Mouse (Mus musculus): ENCODE measurements around the gene Lrmp. TPM values are rescaled to one million over a fixed set of nuclear protein-coding genes. Genes with fewer than 3 reads are reported as not detected.

Lrmp gene
- not detected for polyA plus RNA-seq (2012; fragmentation: generic; extraction: Trizol)
- long read RNA-seq, experiment 1, result 0 reads
- long read RNA-seq, experiment 2, result 0 reads

- no peak within 1 kb of the TSS for H3ac ChIP-seq (ENCODE audit: control insufficient read depth, insufficient read length, low read depth)
- H3K79me2 ChIP-seq (ENCODE audit: control insufficient read depth, insufficient read depth), result no peaks in the 10 kb centered on the region
- no peaks in the 10 kb centered on the region for H3K27me3 ChIP-seq (ENCODE audit: control insufficient read depth, insufficient read depth, insufficient read length)
- H3K36me3 ChIP-seq (ENCODE audit: control insufficient read depth, insufficient read depth), result no peaks in the 10 kb centered on the region
- H3K79me3 ChIP-seq (ENCODE audit: low read depth), result no peaks in the 10 kb centered on the region
- TF ChIP-seq CTCF (IDR thresholded peaks at IDR 0.05; ENCODE audit: control insufficient read depth, insufficient read depth, insufficient read length), result no peak
- TF ChIP-seq CEBPB (IDR thresholded peaks at IDR 0.05; ENCODE audit: low read depth), result no peak
- no peak for TF ChIP-seq MYOG (IDR thresholded peaks at IDR 0.05; ENCODE audit: control insufficient read depth, extremely low read depth, insufficient read length)
- TF ChIP-seq MAX (IDR thresholded peaks at IDR 0.05), result no peak
- TF ChIP-seq FOSL1 (IDR thresholded peaks at IDR 0.05; ENCODE audit: insufficient read depth, low read length, poor library complexity, severe bottlenecking), result no peak
- TF ChIP-seq MYOD1 (IDR thresholded peaks at IDR 0.05; ENCODE audit: control insufficient read depth, insufficient read length, low read depth), result no peak
- no peak for TF ChIP-seq USF1 (IDR thresholded peaks at IDR 0.05; ENCODE audit: low read depth)
- H3K4me3 ChIP-seq (ENCODE audit: insufficient read depth, poor library complexity, severe bottlenecking), result no peak within 1 kb of the TSS
Measured at GRCm38 (mm10) chr6:145115476-145116097, at the start of gene Lrmp. Gene Lrmp (plus strand): TSS chr6:145115653.

DNA sequence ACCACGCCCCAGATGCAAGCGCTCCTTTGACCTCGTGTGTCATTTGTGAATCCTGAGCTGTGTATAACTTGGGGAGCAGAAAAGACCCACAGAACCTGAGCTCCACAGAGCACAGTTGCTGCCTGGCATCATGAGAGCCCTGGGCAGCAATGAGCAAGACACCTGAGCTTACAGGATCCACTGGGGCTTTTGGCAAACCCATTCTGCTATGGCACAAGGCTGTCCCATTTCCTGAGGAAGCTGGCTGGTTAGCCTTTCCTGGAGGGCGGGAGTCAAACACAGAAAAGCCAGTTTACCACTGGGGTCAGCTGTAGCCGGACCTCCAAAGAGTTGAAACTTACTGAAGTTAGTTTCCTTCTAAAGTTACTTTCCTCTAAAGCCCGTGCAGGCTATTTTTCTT, 49.0 kb upstream of the Lrmp start:
- Histone ChIP-seq H3K27me3 (ENCODE audit: control insufficient read depth, insufficient read depth, insufficient read length) (no peaks in the 10 kb centered on the region), H3ac (ENCODE audit: control insufficient read depth, insufficient read length, low read depth) (no peak overlapping the region), H3K79me2 (ENCODE audit: control insufficient read depth, insufficient read depth) (peaks cover 100% of the 10 kb centered on the region), H3K4me3 (ENCODE audit: insufficient read depth, poor library complexity, severe bottlenecking) (no peak overlapping the region), H3K36me3 (ENCODE audit: control insufficient read depth, insufficient read depth) (peaks cover 38% of the 10 kb centered on the region), H3K79me3 (ENCODE audit: low read depth) (peaks cover 96% of the 10 kb centered on the region)
- TF ChIP-seq MYOD1 (IDR thresholded peaks at IDR 0.05; ENCODE audit: control insufficient read depth, insufficient read length, low read depth), result no peak
- TF ChIP-seq MAX (IDR thresholded peaks at IDR 0.05), result no peak
- no peak for TF ChIP-seq MYOG (IDR thresholded peaks at IDR 0.05; ENCODE audit: control insufficient read depth, extremely low read depth, insufficient read length)
- no peak for TF ChIP-seq CEBPB (IDR thresholded peaks at IDR 0.05; ENCODE audit: low read depth)
- no peak for TF ChIP-seq CTCF (IDR thresholded peaks at IDR 0.05; ENCODE audit: control insufficient read depth, insufficient read depth, insufficient read length)
- no peak for TF ChIP-seq FOSL1 (IDR thresholded peaks at IDR 0.05; ENCODE audit: insufficient read depth, low read length, poor library complexity, severe bottlenecking)
- no peak for TF ChIP-seq USF1 (IDR thresholded peaks at IDR 0.05; ENCODE audit: low read depth)

- no peak overlapping the region for H3K4me3 ChIP-seq (ENCODE audit: insufficient read depth, poor library complexity, severe bottlenecking)
Measured at GRCm38 (mm10) chr6:145067679-145068078, 47.8 kb upstream of the Lrmp start.

GRCm38 (mm10) chr6:145069397-145069796, 46.1 kb upstream of the Lrmp start:
- peaks cover 100% of the 10 kb centered on the region for H3K79me2 ChIP-seq (ENCODE audit: control insufficient read depth, insufficient read depth)
- H3K27me3 ChIP-seq (ENCODE audit: control insufficient read depth, insufficient read depth, insufficient read length), result no peaks in the 10 kb centered on the region
- H3ac ChIP-seq (ENCODE audit: control insufficient read depth, insufficient read length, low read depth), result no peak overlapping the region

More at GRCm38 (mm10) chr6:145067679-145068078, 47.8 kb upstream of the Lrmp start:
- Histone ChIP-seq H3K36me3 (ENCODE audit: control insufficient read depth, insufficient read depth) (peaks cover 28% of the 10 kb centered on the region), H3K79me2 (ENCODE audit: control insufficient read depth, insufficient read depth) (peaks cover 100% of the 10 kb centered on the region), H3ac (ENCODE audit: control insufficient read depth, insufficient read length, low read depth) (no peak overlapping the region), H3K27me3 (ENCODE audit: control insufficient read depth, insufficient read depth, insufficient read length) (no peaks in the 10 kb centered on the region), H3K79me3 (ENCODE audit: low read depth) (peaks cover 96% of the 10 kb centered on the region)
- TF ChIP-seq FOSL1 (IDR thresholded peaks at IDR 0.05; ENCODE audit: insufficient read depth, low read length, poor library complexity, severe bottlenecking) (no peak), MYOD1 (IDR thresholded peaks at IDR 0.05; ENCODE audit: control insufficient read depth, insufficient read length, low read depth) (no peak), MAX (IDR thresholded peaks at IDR 0.05) (no peak), CTCF (IDR thresholded peaks at IDR 0.05; ENCODE audit: control insufficient read depth, insufficient read depth, insufficient read length) (no peak), CEBPB (IDR thresholded peaks at IDR 0.05; ENCODE audit: low read depth) (no peak), USF1 (IDR thresholded peaks at IDR 0.05; ENCODE audit: low read depth) (no peak), MYOG (IDR thresholded peaks at IDR 0.05; ENCODE audit: control insufficient read depth, extremely low read depth, insufficient read length) (no peak)

DNA sequence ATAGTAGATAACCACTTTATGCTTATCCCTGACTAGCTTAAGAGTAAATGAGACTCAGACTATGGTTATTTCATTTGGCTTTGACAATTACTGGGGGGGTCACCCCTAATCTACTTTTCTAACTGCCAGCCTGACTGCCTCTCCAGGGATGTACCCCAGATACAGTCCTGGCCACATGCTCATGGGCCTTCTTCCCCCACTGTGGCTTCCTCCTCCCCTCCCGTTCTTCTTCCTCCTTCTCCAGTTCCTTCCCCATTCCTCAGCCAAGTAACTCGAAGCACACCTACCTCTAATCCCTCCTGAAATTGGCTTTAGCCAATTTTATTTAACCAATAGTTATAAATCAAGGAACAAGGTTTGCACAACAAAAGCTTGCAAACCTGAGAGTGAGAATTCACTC, 45.5 kb upstream of the Lrmp start:
- peaks cover 100% of the 10 kb centered on the region for H3K79me2 ChIP-seq (ENCODE audit: control insufficient read depth, insufficient read depth)
- peaks cover 99% of the 10 kb centered on the region for H3K79me3 ChIP-seq (ENCODE audit: low read depth)
- TF ChIP-seq CTCF (IDR thresholded peaks at IDR 0.05; ENCODE audit: control insufficient read depth, insufficient read depth, insufficient read length), result no peak
- TF ChIP-seq CEBPB (IDR thresholded peaks at IDR 0.05; ENCODE audit: low read depth), result no peak
- TF ChIP-seq MYOG (IDR thresholded peaks at IDR 0.05; ENCODE audit: control insufficient read depth, extremely low read depth, insufficient read length), result no peak
- TF ChIP-seq FOSL1 (IDR thresholded peaks at IDR 0.05; ENCODE audit: insufficient read depth, low read length, poor library complexity, severe bottlenecking), result no peak
- no peak for TF ChIP-seq USF1 (IDR thresholded peaks at IDR 0.05; ENCODE audit: low read depth)
- no peak for TF ChIP-seq MAX (IDR thresholded peaks at IDR 0.05)

More at GRCm38 (mm10) chr6:145069397-145069796, 46.1 kb upstream of the Lrmp start:
- H3K36me3 ChIP-seq (ENCODE audit: control insufficient read depth, insufficient read depth), result peaks cover 21% of the 10 kb centered on the region
- H3K79me3 ChIP-seq (ENCODE audit: low read depth), result peaks cover 99% of the 10 kb centered on the region
- H3K4me3 ChIP-seq (ENCODE audit: insufficient read depth, poor library complexity, severe bottlenecking), result no peak overlapping the region
- TF ChIP-seq CEBPB (IDR thresholded peaks at IDR 0.05; ENCODE audit: low read depth) (no peak), USF1 (IDR thresholded peaks at IDR 0.05; ENCODE audit: low read depth) (no peak), MYOG (IDR thresholded peaks at IDR 0.05; ENCODE audit: control insufficient read depth, extremely low read depth, insufficient read length) (no peak), CTCF (IDR thresholded peaks at IDR 0.05; ENCODE audit: control insufficient read depth, insufficient read depth, insufficient read length) (no peak), MYOD1 (IDR thresholded peaks at IDR 0.05; ENCODE audit: control insufficient read depth, insufficient read length, low read depth) (no peak), FOSL1 (IDR thresholded peaks at IDR 0.05; ENCODE audit: insufficient read depth, low read length, poor library complexity, severe bottlenecking) (no peak), MAX (IDR thresholded peaks at IDR 0.05) (no peak)

More for the DNA sequence above, 45.5 kb upstream of the Lrmp start:
- Histone ChIP-seq H3K36me3 (ENCODE audit: control insufficient read depth, insufficient read depth) (peaks cover 16% of the 10 kb centered on the region), H3ac (ENCODE audit: control insufficient read depth, insufficient read length, low read depth) (no peak overlapping the region), H3K4me3 (ENCODE audit: insufficient read depth, poor library complexity, severe bottlenecking) (no peak overlapping the region), H3K27me3 (ENCODE audit: control insufficient read depth, insufficient read depth, insufficient read length) (no peaks in the 10 kb centered on the region)
